Comparison of ENCODE assay signal across 1 mouse cellular context in the genomic region with DNA sequence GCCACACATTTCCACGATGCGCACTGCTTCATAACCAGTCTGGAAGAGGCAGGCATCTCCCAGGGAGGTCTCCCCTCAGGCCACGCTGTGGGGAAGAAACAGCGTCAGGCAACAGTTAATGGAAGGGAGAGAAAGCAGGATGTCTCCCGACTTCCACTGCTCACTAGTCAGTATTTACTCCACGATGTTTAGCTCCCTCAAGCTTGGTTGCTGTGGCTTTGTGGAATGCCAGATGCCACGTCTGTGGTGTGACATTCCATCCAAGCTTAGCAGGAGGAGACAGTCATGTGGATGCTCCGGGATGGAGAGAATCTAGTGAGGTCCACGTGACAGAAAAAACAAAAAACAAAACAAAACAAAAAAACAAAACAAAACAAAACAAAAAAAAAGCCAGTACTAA.
A peak's percentile ranks its signal among the peaks of the same experiment; 100 is the strongest.
TF ChIP-seq lines count a peak whose summit lies in the region.

No protein-coding gene starts in this region.

TF ChIP-seq in CH12.LX, 34 proteins besides CTCF, POLR2A, EP300 and RAD21 (continued from another document):
- 0 out of 2 replicates have a peak, but pooled peaks have one; percentile 15 for TF ChIP-seq TCF12 (IDR thresholded peaks at IDR 0.05; ENCODE audit: low read depth, low read length)
